Mouse (Mus musculus): ENCODE results near the gene Clec12b. TPM values are rescaled to one million over a fixed set of nuclear protein-coding genes. Genes with fewer than 3 reads are reported as not detected.
A peak's percentile ranks its signal among the peaks of the same experiment; 100 is the strongest.

Gene Clec12b
- total and polyA plus RNA-seq, 3 experiments: not detected

DNA sequence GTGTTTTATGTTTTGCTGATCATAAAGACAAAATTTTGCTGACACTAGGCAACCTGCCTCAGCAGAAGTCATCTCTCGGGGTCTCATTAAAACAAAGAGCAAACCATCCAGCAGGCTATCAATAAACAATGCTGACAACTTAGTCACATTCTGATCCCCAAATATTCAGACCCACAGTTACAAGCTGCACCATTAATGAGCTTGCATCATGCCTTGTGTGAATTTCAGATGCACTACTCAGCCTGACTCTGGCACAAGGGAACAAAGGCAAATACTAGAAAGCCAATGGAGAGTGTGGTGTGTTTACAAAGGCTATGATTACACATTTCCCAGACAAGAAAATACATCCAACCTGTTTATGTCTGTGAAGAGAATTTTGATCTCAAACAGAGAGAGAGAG, 28.5 kb upstream of the Clec12b start:
- Histone ChIP-seq H3K9me3 (replicated peaks; ENCODE audit: low read length) (no peaks in the 10 kb centered on the region), H3K27ac (ENCODE audit: insufficient read depth, low read depth) (no peak overlapping the region), H3K27me3 (replicated peaks) (peaks cover 2% of the 10 kb centered on the region), H3K9ac (ENCODE audit: insufficient read depth, low read depth) (no peak overlapping the region), H3K4me3 (replicated peaks in 1 of 3; ENCODE audit: low read depth in 2 of 3, low read length in 2 of 3, poor library complexity in 1 of 3) (no peak overlapping the region), H3K4me1 (ENCODE audit: control insufficient read depth in 1 of 2, insufficient read depth in 2 of 2) (0 out of 4 replicates have a peak, but pooled peaks cover 0 to 1% of the 10 kb centered on the region in 2 experiments), H3K79me2 (replicated peaks; ENCODE audit: control insufficient read depth, extremely low read depth, insufficient read depth, poor library complexity, severe bottlenecking) (no peaks in the 10 kb centered on the region), H3K4me2 (ENCODE audit: insufficient read depth, low read depth, poor library complexity, severe bottlenecking) (no peak overlapping the region), H3K36me3 (replicated peaks in 1 of 2; ENCODE audit: control insufficient read depth in 1 of 2, insufficient read depth in 1 of 2, low read length in 1 of 2) (no peaks in the 10 kb centered on the region)
- no peak for DNase-seq (ENCODE audit: extremely low read depth)
- dilution Hi-C loops (cut with MboI; ENCODE audit: extremely low pct_ligation_motif_present, extremely low pct_unique_long_range_greater_than_20kb, low sequenced_read_pairs): no loop called here
- TF ChIP-seq USF1 (IDR thresholded peaks at IDR 0.05; ENCODE audit: low read depth, low read length): no peak
- in situ Hi-C loops (cut with MboI; ENCODE audit: low pct_ligation_motif_present, low pct_unique_long_range_greater_than_20kb, low sequenced_read_pairs): no loop called here

DNA sequence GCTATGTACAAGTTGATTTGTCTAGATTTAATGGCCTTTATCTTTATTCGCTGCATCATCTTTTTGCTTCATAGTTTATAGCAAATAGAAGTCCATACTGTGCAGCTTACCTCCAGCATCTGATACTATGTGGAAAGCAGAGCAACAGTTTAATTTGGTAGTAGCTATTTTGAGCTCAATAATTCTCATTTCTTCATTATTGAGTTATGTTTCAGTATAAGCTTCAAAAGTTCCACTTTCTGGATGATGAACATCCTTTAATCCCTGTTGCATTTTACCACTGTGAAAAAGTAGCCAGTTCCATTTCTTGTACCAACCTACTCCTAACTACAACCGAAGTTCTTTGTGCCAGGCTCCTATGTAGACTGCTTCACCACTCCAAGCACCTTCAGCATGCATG, 22.9 kb upstream of the Clec12b start, which contains the start of gene Clec9a:
Clec9a (plus strand) TSS at position 301 of the 400 bp plus-strand sequence.
- in situ Hi-C loops (cut with MboI; ENCODE audit: low pct_ligation_motif_present, low pct_unique_long_range_greater_than_20kb, low sequenced_read_pairs) (loop anchor here (5.0 kb wide), 1 partner anchor 34 kb away; no protein-coding TSS in a partner anchor), dilution Hi-C loops (cut with MboI; ENCODE audit: extremely low pct_ligation_motif_present, extremely low pct_unique_long_range_greater_than_20kb, low sequenced_read_pairs) (no loop called here)
- TF ChIP-seq JUN (IDR thresholded peaks at IDR 0.05; ENCODE audit: insufficient read depth, low read depth, low read length): no peak
- no peak for TF ChIP-seq ETS1 (conservative IDR thresholded peaks at IDR 0.05; ENCODE audit: low read depth, low read length)
- TF ChIP-seq USF2 (conservative IDR thresholded peaks at IDR 0.05; ENCODE audit: low read depth, low read length): no peak
- no peak for TF ChIP-seq NELFE (IDR thresholded peaks at IDR 0.05; ENCODE audit: low read depth, low read length)
- TF ChIP-seq MYC (IDR thresholded peaks at IDR 0.05; ENCODE audit: low read depth, low read length): no peak
- TF ChIP-seq RAD21 (IDR thresholded peaks at IDR 0.05; ENCODE audit: low read depth, low read length): no peak
- no peak for TF ChIP-seq KAT2A (IDR thresholded peaks at IDR 0.05; ENCODE audit: insufficient replicate concordance, low read length)
- TF ChIP-seq ZMIZ1 (IDR thresholded peaks at IDR 0.05; ENCODE audit: low read depth, low read length): no peak
- no peak for TF ChIP-seq MAFK (IDR thresholded peaks at IDR 0.05; ENCODE audit: insufficient replicate concordance, low read length)
- TF ChIP-seq RCOR1 (conservative IDR thresholded peaks at IDR 0.05; ENCODE audit: low read depth, low read length): no peak
- no peak for TF ChIP-seq CHD2 (IDR thresholded peaks at IDR 0.05; ENCODE audit: low read length)
- TF ChIP-seq SMC3 (IDR thresholded peaks at IDR 0.05; ENCODE audit: low read depth, low read length): no peak
- Histone ChIP-seq H3K36me3 (replicated peaks in 1 of 2; ENCODE audit: control insufficient read depth in 1 of 2, insufficient read depth in 1 of 2, low read length in 1 of 2) (no peaks in the 10 kb centered on the region), H3K4me3 (replicated peaks in 1 of 3; ENCODE audit: low read depth in 2 of 3, low read length in 2 of 3, poor library complexity in 1 of 3) (no peak within 1 kb of the TSS), H3K9me3 (replicated peaks; ENCODE audit: low read length) (no peaks in the 10 kb centered on the region), H3K27me3 (replicated peaks) (no peaks in the 10 kb centered on the region), H3K4me1 (ENCODE audit: control insufficient read depth in 1 of 2, insufficient read depth in 2 of 2) (peaks cover 0 to 19% of the 10 kb centered on the region in 2 experiments; a peak in 2 of 4 replicates), H3K27ac (ENCODE audit: insufficient read depth, low read depth) (no peak within 1 kb of the TSS), H3K9ac (ENCODE audit: insufficient read depth, low read depth) (no peak within 1 kb of the TSS), H3K79me2 (replicated peaks; ENCODE audit: control insufficient read depth, extremely low read depth, insufficient read depth, poor library complexity, severe bottlenecking) (no peaks in the 10 kb centered on the region), H3K4me2 (ENCODE audit: insufficient read depth, low read depth, poor library complexity, severe bottlenecking) (no peak within 1 kb of the TSS)
- no peak for DNase-seq (ENCODE audit: extremely low read depth)

GRCm38 (mm10) chr6:129407324-129407723, 21.6 kb upstream of the Clec12b start:
- H3K79me2 ChIP-seq (replicated peaks; ENCODE audit: control insufficient read depth, extremely low read depth, insufficient read depth, poor library complexity, severe bottlenecking): no peaks in the 10 kb centered on the region
- peak; percentile 77 for TF ChIP-seq EP300 (IDR thresholded peaks at IDR 0.05; ENCODE audit: low read length)
- peak; percentile 47; the same call in 1 of the 2 replicates for TF ChIP-seq IRF4 (IDR thresholded peaks at IDR 0.05; ENCODE audit: low read depth, low read length)
- TF ChIP-seq MEF2A (IDR thresholded peaks at IDR 0.05; ENCODE audit: borderline replicate concordance, low read depth, low read length): peak; percentile 40; the same call in 1 of the 2 replicates
- TF ChIP-seq MAFK (IDR thresholded peaks at IDR 0.05; ENCODE audit: insufficient replicate concordance, low read length): no peak
- dilution Hi-C loops (cut with MboI; ENCODE audit: extremely low pct_ligation_motif_present, extremely low pct_unique_long_range_greater_than_20kb, low sequenced_read_pairs): no loop called here
- H3K4me1 ChIP-seq (ENCODE audit: control insufficient read depth in 1 of 2, insufficient read depth in 2 of 2): peaks cover 0 to 24% of the 10 kb centered on the region in 2 experiments; a peak in 2 of 4 replicates
- in situ Hi-C loops (cut with MboI; ENCODE audit: low pct_ligation_motif_present, low pct_unique_long_range_greater_than_20kb, low sequenced_read_pairs): loop anchor here (5.0 kb wide), 1 partner anchor 35 kb away; no protein-coding TSS in a partner anchor
- 0 out of 2 replicates have a peak overlapping the region, but pooled peaks have one; percentile 6 for H3K9ac ChIP-seq (ENCODE audit: insufficient read depth, low read depth)
- no peak overlapping the region; the same call in 1 of the 2 replicates for H3K4me2 ChIP-seq (ENCODE audit: insufficient read depth, low read depth, poor library complexity, severe bottlenecking)
- peak; percentile 41 for DNase-seq (ENCODE audit: extremely low read depth)
- no peaks in the 10 kb centered on the region for H3K27me3 ChIP-seq (replicated peaks)
- H3K9me3 ChIP-seq (replicated peaks; ENCODE audit: low read length): no peaks in the 10 kb centered on the region
- no peak overlapping the region for H3K4me3 ChIP-seq (replicated peaks in 1 of 3; ENCODE audit: low read depth in 2 of 3, low read length in 2 of 3, poor library complexity in 1 of 3)
- H3K27ac ChIP-seq (ENCODE audit: insufficient read depth, low read depth): no peak overlapping the region
- no peaks in the 10 kb centered on the region for H3K36me3 ChIP-seq (replicated peaks in 1 of 2; ENCODE audit: control insufficient read depth in 1 of 2, insufficient read depth in 1 of 2, low read length in 1 of 2)
